Mouse (Mus musculus) adrenal gland (tissue): ENCODE measurements around the gene Ndufa6.

ENCODE experiments used
- intact Hi-C: fragments of 180-260 bp; cut with DNase I; formaldehyde crosslinking; loops from one replicate; pipeline ENCODE4 v1.15.1; 2025
- microRNA-seq, 2 experiments: library from miRNA; unstranded; fragments of <30 nt; microRNA quantifications; one replicate each; pipeline ENCODE4; 2019

The Ndufa6 gene

DNA sequence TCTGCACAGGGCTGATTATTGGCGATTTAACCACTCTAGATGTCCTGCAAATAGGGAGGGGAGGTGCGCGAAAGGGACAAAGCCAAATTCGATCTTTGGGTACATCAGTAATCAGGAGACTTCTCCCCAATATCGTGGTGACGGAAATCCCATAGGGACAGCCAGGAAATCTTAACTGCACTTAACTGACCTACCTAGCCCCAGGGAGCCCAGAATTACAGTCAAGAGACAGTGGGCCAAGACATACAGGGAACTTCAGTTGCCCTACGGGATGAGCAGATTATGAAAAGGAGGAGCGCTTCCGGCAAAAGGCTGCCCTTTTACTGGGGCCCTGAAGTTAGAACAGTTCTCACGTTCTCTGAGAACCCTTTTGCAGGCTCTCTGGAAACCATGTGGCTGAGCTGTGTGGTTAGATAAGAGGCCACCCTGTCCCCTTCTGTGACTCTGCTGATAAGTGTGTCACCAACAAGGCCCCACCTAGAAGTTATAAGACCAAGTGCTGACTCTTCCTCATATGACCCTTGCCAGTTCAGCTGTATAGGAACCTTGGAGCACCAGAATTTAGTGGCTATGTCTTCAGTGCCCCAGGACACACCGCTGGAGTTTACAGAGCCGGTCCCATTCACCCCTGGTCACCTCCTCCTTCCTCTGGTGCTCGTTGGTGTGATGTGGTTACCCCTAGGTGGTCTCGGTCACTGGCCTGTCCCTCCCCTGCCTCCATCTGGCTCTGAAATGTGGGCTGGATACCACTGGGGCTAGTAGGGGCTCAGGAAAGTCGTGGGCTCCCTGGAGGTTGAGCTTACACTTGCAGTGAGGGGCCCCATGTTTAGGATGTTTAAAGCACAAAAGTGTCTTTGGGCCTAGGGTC, 12.2 kb downstream of the Ndufa6 start:
- intact Hi-C loops: no loop called here

DNA sequence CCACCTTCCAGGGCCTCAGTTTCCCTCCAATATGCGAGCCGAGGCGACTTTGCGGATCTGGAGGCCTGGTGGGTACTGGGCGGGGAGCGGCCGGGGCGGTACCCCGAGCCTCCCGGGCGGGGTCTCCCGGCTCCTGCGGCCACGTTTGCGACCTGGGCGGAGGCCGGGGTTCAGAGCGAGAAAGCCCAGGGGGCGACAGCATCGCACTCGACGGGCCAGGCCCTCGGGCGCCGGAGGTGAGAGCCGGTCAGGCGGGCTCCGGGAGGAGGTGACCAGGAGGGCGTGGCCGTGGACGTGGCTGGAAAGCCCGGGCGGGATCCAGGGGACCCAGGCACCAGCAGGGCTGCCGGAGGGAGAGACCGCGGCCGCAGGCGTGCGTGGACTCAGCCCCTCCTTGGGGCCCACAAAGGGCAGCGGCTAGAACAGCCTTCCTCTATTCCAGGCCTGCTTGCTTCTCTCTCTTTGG, 13.1 kb downstream of the Ndufa6 start:
- intact Hi-C loops: no loop called here

DNA sequence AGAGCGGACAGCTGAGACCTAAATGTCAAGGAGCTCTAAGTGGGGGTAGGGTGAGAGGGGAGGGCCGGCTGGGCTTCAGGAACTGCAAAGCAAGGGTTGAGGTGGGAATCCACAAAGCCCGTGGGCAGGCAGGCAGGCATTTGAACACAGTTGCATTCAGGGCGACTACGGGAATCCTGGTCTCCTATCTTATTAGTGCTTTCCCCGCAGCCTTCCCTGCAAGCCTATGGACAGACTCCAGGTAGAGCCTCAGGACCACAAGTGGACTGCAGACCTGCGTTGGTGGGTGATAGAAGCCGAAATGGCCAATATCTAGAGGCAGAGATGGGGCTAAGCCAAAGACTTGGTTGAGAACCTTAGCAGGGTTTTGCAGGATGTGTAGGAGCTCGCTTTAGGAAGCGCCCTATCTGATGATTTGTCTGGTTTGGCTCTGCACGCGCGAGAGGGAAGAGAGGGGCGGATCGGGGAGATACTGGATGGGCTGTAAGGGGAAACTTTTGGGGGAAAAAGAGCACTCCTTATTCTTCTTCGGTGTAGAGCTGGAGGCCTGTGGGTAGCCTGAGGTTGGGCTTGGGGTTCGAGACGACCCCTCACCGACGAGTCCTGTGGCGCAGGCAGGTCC, 13.6 kb downstream of the Ndufa6 start:
- intact Hi-C loops: no loop called here

DNA sequence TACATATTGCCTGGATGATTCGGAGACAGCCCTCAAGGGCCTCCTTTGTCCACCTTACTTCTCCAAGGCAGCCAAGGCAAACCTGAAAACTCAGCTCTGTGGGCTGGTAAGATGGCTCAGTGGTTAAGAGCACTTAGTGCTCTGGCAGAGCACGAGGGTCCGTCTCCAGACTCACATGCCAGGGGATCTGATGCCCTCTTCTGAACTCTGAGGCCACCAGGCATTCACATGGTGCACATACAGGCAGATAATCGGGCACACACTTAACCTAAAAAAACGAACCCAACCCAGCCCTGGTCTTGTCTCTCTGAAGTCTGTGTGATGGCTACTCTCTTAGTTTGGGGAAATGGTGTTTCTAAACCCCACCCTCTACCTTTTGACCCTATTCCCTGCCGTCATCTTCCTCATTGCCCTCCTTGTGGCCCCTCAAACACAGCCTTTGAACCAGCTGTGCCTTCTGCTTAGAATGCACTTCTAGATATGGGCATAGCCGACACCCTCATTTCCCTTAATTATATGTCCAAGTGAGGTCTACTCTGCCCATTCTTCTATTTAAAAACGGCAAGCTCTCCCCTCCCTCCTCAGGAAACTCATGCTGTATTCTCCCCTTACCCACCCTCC, 14.4 kb downstream of the Ndufa6 start:
- intact Hi-C loops: no loop called here

- intact Hi-C loops: no loop called here
Measured at GRCm38 (mm10) chr15:82339150-82339549, 15.0 kb downstream of the Ndufa6 start.

DNA sequence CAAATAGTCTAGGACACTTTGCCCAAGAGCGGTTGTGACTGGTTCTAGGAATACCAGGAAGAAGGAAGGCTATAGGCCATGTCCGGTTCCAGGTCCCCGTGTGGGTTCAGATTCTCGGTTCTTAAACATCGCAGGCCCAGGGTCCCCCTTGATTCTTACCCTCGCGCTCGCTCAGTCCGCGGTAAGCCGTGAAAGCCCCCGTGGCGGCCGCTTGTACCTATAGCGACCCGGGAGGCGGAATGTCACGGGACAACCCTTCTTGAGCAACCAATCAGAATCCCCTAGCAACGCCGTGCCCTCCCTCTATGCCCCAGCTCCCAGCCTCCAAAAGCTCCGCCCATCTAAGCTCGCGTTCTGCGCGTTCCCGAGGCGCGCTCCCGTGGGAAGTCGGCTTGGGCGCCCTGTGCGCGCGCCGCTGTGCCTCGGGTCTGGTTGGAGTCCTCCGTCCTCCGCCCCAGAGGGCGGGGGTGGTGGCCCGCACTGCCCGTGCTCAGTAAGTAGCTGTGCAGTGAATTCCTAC, 15.5 kb downstream of the Ndufa6 start, which contains the start of the genes Naga, Pheta2 and Smdt1:
Gene Naga (minus strand): TSS at position 333 of the 520 bp plus-strand sequence.
Gene Pheta2 (plus strand): TSS at position 350 of the 520 bp plus-strand sequence.
Gene Smdt1 (plus strand): TSS at position 367 of the 520 bp plus-strand sequence.
- intact Hi-C loops: no loop called here

DNA sequence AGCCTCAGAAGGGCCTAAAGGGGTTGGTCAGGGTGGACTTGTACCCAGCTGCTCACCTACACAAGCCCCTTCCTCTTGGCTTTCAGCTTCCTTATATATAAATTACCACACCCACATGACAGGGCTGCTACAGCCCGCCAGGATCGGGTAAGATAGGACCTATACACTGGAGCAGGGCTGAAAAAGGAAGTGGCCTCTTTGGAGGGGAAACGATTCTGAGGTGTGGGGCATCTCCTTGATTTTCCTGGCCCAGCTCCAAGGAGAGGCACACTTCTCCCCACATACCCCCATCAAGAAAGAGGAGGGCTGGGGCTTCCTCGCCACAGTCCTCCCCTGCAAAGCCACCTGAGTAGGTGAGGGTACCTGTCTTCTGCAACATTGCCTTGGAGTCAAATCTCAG, 16.2 kb downstream of the Ndufa6 start:
- intact Hi-C loops: no loop called here

GRCm38 (mm10) chr15:82336629-82337028, 17.5 kb downstream of the Ndufa6 start:
- intact Hi-C loops: no loop called here

DNA sequence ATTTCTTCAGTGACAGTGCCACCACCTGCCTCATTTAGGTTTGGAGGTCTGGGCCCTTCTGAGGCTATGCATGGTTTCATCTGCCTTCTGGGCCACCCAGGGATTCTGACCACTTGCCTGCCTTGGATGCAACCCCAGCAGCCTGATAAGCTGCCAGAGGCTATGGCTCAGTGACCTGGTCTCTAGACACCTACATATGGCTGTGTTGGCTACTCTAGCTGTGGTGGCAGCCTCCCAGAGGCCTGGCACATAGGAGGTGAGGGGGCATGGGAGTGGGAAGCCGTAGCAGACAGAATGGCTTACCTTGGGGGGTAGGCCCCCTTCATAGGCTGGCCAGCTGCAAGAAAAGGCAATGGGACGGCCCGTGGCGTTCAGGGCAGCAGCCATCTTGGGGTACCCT, 18.9 kb downstream of the Ndufa6 start:
- intact Hi-C loops: no loop called here

- intact Hi-C loops: no loop called here
Measured at GRCm38 (mm10) chr15:82325382-82325781, 28.7 kb downstream of the Ndufa6 start.

- intact Hi-C loops: no loop called here
Measured at GRCm38 (mm10) chr15:82322195-82322594, 31.9 kb downstream of the Ndufa6 start.

GRCm38 (mm10) chr15:82319613-82320012, 34.5 kb downstream of the Ndufa6 start:
- intact Hi-C loops: loop anchor here (10.0 kb wide), 1 partner anchor 245 kb away; no protein-coding TSS in a partner anchor

- intact Hi-C loops: loop anchor here (10.0 kb wide), 1 partner anchor 247 kb away; no protein-coding TSS in a partner anchor
Measured at GRCm38 (mm10) chr15:82317839-82318238, 36.3 kb downstream of the Ndufa6 start.

GRCm38 (mm10) chr15:82308416-82308815, 45.7 kb downstream of the Ndufa6 start:
- intact Hi-C loops: no loop called here

DNA sequence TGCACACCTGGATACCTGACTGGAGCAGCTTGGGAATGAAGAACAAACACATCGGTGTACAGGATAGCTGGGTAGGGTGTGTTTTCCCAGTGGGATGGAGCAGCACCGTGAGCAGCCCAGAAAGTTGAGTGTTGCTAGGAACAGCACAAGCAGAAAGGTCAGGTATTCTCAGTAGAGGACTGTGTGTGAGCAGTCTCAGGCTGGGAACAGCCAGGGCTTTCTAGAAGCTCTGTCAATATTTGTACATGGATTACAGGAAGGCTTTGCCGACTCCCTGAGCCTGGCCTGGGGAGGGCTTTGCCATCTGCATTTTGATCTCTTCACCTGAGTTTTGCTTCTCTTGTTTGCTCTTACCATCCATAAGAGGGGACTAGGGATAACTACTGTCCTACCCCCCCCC, 47.0 kb downstream of the Ndufa6 start:
- intact Hi-C loops: no loop called here

Small RNAs within 50 kb of the gene (microRNA-seq; reads per million reads assigned to microRNA genes)
- gene Mir7684: 0 reads per million in 2 experiments
